Mouse (Mus musculus) kidney, postnatal 10 days (tissue): ENCODE data around the gene Emcn.

Source experiments
- DNase-seq: peaks from one replicate; pipeline ENCODE4 v3.0.0; 2021; ENCODE audit warnings: mixed read lengths

The Emcn gene

DNA sequence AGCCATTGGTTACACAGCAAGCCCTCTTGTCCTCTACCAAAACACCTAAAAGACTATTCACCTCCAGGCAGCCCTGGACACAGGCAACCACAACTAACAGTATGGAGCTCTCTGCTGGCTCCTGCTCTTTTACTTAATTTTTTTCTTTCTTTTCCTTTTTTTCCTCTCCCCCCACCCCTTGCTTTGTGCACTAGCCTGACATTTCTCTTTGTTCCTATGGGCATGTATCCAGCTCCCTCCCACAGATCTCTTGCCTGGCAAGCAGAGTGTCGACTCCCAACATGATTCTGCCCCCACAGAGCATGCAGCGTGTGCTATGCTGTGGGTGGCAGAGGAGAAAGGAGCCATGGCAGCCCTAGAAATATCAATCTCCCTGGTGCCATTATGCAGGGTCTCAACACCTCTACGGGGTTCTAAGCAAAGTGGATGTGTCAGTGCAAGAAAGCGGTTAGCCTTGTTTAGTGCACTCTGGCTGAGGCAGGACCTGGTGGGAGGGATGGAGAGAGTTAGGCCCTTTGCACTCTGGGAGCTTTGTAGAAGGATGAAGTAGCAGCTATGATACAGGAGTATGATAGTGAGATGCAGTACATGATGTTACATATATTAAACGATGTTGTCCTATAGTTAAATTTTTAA lies 74.7 kb downstream of the Emcn start:
- no peak for DNase-seq

DNA sequence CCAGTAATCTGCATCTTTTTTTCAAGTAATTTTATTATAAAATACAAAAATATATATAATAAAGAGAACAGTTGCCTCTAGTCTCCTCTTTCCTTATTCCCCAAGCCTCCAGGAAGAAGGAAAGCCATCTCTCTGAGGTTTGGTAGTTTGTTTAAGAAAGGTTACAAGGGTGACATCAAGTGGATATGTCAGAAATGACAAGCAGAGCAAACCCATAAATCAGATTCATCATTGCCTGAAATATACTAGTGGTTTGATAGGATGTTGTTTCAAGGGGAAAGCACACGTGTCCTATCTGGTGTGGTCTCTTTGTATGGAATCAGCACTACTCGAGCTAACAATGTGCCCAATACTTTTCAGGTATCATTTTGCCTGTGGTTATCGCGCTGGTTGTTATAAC lies 77.8 kb downstream of the Emcn start:
- DNase-seq = no peak

DNA sequence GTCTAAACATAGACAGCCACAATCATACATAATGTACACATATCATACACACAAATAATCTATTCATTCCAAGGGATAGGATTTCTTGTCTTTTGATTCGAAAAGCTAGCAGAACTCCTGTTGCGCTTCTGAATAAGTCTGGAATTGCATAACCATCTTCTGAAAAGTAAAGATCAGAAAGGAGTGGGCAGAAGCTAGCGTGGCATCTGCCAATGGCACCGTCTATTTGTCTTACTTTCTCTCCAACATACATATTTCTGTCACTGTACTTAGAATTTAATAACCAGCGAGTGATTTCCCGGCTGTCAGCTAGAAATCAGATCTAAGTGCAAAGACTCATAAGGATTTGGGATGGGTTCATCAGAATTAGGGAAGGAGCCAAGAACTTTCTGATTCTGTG lies 88.6 kb downstream of the Emcn start:
- DNase-seq = no peak

DNA sequence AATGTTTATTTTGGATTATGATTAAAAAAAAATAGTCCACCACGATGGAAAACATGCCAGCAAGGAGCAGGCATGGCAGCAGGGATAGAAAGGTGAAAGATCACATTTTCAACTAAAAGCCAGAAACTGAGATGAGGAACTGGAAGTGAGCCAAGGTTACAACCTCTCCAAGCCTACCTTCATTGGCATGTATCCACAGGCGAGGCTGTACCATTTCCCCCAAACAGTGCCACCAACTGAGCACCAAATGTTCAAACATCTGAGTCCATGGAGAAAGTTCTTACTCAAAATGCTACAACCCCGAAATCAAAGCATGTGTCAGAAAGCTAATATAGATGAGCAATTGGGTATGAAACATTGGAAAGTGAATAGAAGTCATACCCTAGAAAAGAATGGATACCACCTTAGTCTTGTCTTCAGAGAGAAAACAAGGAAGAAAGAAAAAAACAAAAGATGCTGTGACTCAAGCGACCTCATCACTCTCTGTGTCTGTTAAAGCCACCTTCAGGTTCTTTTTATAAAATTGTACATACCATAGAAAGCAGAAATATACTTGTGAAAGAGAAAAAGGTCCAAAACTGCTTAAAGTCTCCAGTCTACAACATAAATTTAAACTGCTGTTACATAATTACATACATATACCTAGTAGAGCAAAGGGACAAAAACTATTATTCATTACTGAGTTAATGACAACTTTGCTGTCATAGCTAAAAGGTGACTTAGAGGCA lies 124.2 kb downstream of the Emcn start:
- no peak for DNase-seq

DNA sequence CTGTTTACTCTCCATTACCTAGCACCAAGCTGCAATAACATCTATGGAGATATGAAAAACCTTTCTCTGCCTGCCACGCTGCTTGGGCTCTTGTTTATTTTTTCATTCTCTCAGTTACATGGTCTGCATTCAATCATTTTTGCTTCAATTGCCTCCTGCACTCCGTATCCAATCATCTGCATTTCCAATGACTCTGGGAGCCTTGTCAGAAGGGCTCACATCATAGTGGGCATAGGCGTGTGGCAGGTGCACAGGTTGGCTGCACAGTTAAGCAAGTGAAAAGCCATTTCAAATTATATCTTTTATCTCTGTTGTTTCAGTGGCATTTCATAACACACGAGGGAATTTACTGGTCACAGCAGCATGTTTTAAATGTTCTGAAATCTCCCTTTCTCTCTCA lies 125.1 kb downstream of the Emcn start:
- no peak for DNase-seq

DNA sequence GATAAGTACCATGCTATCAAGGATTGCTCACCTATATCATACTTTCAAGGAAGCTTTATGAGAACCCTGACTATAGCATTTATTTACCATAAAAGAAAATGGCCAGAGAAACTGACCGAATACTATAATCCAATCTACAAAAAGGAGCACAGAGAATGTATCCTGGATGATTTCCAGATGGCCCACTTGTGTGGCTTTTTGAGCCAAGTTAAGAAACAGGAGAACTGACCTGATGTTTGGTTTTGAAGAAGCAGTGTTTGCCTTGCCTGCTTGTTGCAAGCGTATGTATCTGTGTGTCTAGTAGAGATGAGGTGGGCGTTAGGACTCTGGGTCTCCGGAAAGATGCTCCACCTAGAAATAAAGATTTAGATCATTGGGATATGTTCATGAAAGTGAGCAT lies 125.9 kb downstream of the Emcn start:
- DNase-seq = no peak

DNA sequence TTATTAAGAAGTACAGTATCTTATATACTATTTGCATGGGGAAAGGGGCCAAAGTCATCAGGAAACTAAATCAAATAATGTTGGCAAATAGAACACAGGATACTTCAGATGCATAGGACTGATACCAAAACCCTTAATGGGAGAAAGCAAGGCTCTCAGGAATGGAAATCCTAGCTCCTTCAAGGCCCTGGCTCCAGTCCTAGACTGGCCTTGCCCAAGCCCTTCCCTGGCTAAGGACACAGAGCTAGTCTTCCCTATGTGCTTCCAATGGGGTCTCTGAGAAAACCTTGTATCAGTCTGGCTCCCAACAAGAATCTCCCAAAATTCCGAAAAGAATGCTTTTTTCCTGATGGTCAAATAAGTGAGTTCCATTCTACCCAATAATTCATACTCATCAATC lies 126.5 kb downstream of the Emcn start:
- no peak for DNase-seq

DNA sequence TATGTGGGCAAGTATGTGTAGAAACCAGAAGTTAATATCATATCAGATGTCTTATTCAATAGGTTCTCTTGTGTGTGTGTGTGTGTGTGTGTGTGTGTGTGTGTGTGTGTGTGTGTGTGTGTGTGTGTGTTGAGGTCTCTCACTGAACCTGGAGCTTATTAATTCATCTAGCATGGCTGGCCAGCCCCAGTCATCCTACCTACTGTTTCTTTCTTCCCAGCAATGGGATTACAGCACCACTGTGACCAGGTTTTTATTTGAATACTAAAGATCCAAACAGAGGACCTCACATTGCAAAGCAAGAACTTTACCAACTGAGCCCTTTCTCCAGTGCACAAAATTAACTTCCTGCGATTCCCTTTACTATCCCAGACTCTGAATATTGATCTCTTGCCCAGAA lies 131.3 kb downstream of the Emcn start:
- DNase-seq = no peak

DNA sequence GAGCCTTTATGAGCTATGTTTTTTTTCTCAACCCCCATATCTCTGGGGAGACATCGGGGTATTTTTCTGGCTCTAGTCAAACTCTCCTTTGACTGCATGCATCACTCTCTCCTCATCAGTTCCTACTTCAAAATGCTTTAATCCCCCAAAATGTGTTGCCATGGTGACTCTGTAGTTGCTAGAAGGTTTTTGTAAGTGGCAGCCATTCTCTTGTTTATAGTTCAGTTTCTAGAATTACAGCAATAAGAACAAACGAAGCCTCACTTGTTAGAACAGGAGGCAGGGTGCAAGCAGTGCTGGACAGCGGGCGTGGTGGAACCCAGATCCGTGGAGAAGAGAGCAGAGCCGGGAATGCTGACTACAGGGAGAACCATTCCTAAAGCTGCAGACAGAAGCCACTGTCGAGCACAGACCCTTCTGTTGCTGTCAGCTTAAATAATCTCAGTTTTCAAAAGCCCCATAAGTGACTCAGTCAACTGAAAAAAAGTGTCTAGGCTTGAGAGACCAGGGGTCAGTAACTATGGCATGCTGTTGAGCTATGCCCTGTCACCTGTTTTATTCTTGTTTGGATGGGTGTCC lies 139.0 kb downstream of the Emcn start:
- DNase-seq = peak; percentile 9

DNA sequence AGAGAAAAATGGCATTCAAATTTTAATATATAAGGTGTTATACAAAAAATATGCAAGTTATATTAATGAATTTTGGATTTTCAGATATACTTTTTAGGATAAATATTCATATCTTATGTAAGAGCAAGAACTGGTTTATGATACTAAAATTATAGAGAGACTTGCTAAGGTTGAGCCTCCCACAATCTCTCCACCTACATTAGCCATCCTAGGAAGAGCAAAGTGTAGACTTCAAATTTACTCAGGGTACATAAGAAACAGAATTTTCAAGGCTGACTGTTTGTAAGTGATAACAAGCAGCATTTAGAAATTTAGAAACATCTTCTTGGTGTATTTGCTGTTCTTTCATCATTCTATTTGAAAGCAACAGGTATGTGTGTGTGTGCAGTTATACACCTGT lies 140.3 kb downstream of the Emcn start:
- no peak for DNase-seq
